Mouse (Mus musculus) embryo, embryonic 11 days (tissue): ENCODE measurements at regions not wholly inside any gene's neighbourhood (a gene's known extent, or its start where the extent isn't known, plus 50 kb on each side); places are given as distances from the start of the nearest gene placed in this dataset.

Experiments used
- DNase-seq: peaks from one replicate; pipeline ENCODE4 v3.0.0-alpha.2; 2015

DNA sequence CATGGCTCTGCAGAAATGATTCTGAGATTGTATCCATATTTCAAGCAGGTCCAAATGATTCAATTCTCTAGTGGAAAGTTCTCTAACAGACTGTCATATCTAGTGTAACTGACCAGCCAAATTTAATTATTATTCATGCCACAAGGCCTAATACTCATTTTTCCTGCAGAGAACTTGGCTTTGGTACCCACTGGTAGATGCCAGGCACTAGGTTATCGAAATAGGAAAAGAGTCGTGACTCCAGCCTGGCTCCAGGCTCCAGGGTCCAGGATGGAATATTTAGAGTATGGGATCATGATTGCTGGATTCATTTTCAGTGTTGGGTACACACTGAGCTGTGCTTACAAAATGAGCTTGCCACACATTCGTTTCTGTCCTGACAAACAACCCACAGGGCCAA is 452.4 kb upstream of the Got2 start:
- DNase-seq = no peak

DNA sequence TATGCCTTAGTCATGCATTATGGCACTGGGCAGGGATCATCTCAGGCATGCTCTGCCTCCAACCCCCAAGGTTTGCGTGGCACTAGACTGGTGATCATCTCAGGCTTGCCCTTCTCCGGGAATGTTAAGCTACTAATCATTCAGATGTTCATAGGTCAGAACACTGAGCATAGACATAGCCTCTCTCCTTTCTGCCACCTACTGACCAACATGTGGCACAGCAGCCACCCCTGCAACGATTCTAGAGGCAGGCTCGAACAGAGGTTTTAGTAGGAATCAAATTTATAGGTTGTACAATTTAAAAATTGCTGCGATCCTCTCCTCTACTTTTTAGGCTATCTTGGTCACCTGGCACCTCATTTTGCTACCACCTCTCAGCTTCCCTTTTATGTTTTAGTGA is 430.0 kb upstream of the Got2 start:
- peak; percentile 13 for DNase-seq

DNA sequence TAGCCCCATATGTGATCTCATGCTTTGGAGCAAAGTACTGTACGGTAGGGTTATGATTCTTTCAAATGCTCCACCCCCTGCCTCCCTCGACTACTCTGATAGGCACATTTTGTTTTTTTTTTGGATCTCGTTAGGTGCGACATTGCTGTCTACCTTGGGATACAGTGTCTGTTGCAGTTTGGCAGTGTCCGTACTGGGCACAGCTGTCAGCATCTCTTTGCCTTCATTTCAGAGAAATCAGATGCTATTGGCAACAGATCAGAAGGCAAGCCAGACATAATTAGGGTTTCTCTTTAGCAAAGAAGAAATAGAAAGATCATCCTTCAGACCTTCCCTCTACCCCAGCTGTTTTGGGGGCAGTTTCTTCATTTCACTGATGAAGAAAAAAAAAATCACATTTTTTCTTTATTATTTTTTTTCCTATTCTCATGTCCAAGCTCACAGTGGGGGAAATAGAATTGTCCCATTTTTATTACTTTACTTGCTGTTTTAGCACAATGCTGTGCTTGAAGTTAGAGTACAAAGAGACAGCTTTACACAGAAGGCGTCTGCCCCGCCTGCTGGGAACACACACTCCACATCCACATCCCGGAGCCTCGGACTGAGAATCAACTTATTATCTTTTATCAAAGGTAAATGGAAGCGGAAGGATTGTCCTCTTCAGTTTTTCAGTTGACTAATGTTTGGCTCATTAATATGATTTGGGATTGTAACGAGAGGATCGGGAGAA is 420.8 kb upstream of the Got2 start:
- DNase-seq = no peak

DNA sequence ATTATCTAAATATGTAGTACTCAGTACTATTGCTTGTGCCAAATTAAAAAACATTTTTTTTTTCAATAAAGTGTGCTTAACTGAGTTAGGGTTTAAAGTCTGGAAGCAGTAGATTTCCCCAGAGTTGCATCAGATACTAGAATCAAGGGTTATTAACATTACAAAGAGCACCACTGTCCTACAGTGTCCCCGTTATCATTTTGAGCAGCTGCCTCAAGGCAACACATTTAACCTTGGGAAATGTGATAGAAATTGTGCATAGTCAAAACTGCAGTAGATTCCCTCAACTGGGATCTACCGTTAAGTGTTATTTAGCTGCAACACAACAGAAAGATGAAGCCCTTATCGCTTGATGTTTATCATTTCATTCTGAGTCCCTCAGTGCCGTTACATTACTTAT is 408.3 kb upstream of the Got2 start:
- no peak for DNase-seq

DNA sequence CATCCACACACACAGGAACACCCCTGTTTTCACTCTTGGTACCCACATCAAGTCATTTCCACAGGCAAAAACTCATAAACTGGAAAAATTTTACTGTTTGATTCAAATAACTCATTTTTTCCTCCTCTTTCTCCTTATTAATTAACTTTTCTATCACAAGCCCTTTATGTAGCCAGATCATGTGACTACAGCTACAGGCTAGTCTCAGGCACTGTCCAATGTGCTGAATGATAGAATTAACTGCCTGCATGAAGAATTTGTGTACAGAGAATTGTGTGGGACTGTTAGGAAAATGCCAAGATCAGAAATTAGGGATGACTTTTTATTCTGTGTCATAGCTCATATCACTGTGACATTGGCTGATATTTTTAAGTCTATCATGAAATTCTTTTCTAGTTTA is 402.4 kb upstream of the Got2 start:
- DNase-seq = peak; percentile 49

- no peak for DNase-seq
Measured at GRCm38 (mm10) chr8:96289519-96289918, 401.2 kb upstream of the Got2 start.

- DNase-seq = peak; percentile 25
Measured at GRCm38 (mm10) chr8:96288525-96288924, 400.2 kb upstream of the Got2 start.

GRCm38 (mm10) chr8:96277479-96278138 is 389.3 kb upstream of the Got2 start:
- no peak for DNase-seq

GRCm38 (mm10) chr8:96277058-96277457 is 388.7 kb upstream of the Got2 start:
- no peak for DNase-seq

- DNase-seq = no peak
Measured at GRCm38 (mm10) chr8:96256294-96256693, 367.9 kb upstream of the Got2 start.

- no peak for DNase-seq
Measured at GRCm38 (mm10) chr8:96255811-96256210, 367.5 kb upstream of the Got2 start.

DNA sequence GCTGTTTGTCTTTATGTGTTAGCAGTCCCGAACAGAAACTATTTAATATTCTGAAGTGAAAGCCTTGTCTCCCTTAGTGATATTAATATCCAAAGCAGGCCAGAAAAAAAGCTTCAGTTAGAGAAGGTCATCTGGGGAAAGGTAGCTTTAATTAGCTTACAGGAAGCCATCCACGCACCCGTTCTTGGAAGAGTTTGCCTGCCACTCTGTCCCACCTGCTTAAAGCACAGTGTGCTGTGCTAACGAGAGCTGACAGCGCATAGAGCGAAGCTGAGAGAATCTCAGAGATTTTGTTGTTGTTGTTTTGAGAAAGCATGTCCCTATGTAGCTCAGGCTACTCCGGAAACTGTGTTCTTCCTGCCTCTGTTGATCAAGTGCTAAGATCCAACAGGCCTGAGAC is 357.7 kb upstream of the Got2 start:
- DNase-seq = no peak

GRCm38 (mm10) chr8:96244549-96245152 is 356.3 kb upstream of the Got2 start:
- DNase-seq = peak; percentile 65

DNA sequence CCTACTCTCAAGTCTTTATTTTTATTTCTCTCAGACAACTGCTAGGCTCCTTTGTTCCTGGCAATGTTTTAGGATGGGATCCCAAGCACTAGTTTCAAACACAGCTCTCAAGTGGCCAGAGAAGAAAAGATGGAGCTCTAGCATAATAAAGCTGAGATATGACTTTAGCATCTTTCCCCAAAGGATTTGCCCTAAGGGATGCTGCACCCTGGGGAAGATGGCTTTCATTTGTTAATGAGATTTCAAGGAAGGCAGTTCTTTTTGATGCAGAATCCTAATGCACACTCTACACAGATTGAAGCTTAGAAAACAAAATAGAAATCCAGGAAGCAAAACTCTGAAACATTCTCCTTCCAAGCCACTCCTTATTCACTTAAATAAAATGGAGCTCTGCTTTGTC is 350.1 kb upstream of the Got2 start:
- DNase-seq = no peak

- no peak for DNase-seq
Measured at GRCm38 (mm10) chr8:96237940-96238339, 349.6 kb upstream of the Got2 start.

DNA sequence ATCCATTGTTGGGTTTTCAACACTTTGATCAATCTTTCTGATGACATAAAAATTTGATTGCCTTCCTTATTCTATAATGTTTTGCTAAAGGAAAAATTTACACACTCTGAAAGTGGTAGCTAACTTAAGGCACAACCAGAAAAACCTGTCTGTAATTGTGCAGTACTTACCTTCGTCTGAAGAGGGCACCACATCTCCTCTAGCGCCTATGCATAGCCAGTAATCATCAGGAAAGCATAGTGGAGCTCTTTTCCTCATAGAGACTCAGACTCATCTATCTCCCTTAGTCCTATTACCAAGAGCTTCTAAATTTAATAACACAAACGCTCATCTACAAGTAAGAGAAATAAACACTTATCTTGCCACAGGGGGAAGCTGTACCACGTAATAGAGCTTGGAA is 342.1 kb upstream of the Got2 start:
- peak; percentile 55 for DNase-seq
